Mouse (Mus musculus) small intestine, adult 2 months (tissue): ENCODE measurements around the gene Pde4b.

Source experiments
- CTCF ChIP-seq: fragments of 200-500 bp; IDR thresholded peaks from 2 replicates; pipeline ENCODE4 v1.5.1; 2012; ENCODE audit warnings: low read depth, mild to moderate bottlenecking, control low read depth, inconsistent platforms, low read length, moderate library complexity, mixed read lengths; ENCODE audit not compliant: insufficient replicate concordance, insufficient read length; ENCODE audit errors: extremely low read depth
- POLR2A ChIP-seq: fragments of 200-500 bp; IDR thresholded peaks from 2 replicates; pipeline ENCODE4 v1.6.1; 2012; ENCODE audit warnings: low read depth, mild to moderate bottlenecking, control low read depth, inconsistent platforms, low read length, moderate library complexity

- TF ChIP-seq CTCF (no peak), POLR2A (no peak)
Measured at GRCm38 (mm10) chr4:102272313-102272712, 185.0 kb downstream of the Pde4b start.
